Mouse (Mus musculus) embryonic facial prominence, embryonic 11.5 days (tissue): ENCODE data around the gene Olfr600. TPM values are rescaled to one million over a fixed set of nuclear protein-coding genes. Genes with fewer than 3 reads are reported as not detected.
"Not testable (repeated sequence)": the region's sequence is repeated elsewhere in the genome, so short reads cannot be mapped to it uniquely, and the experiment has no call there.

Source experiments
- ATAC-seq: fragments of 200-750 bp; cut with Nextera tagmentation; replicated peaks from 2 replicates; pipeline ENCODE4 v1.8.0; 2017; ENCODE audit warnings: low read depth; ENCODE audit not compliant: insufficient number of reproducible peaks, low FRiP score, low TSS enrichment
- DNase-seq: peaks from one replicate; pipeline ENCODE4 v3.0.0-alpha.2; 2015; ENCODE audit warnings: low spot score
- H3K27ac ChIP-seq: fragments of 300-500 bp; sonication (generic); replicated peaks from 2 replicates; pipeline ENCODE4 v1.5.1; 2014; ENCODE audit warnings: mild to moderate bottlenecking, low read depth, low read length, control low read depth
- H3K27me3 ChIP-seq: fragments of 300-500 bp; sonication (generic); 2 replicates; pipeline ENCODE4 v1.6.1; 2014; ENCODE audit warnings: mild to moderate bottlenecking, low read length, moderate library complexity, mixed read lengths; ENCODE audit not compliant: control insufficient read depth, insufficient read depth
- H3K36me3 ChIP-seq: fragments of 300-500 bp; sonication (generic); replicated peaks from 2 replicates; pipeline ENCODE4 v1.6.1; 2014; ENCODE audit warnings: low read depth, mild to moderate bottlenecking, low read length, moderate library complexity, mixed read lengths; ENCODE audit not compliant: control insufficient read depth, insufficient read depth
- H3K4me1 ChIP-seq: fragments of 300-500 bp; sonication (generic); 2 replicates; pipeline ENCODE4 v1.6.1; 2014; ENCODE audit warnings: low read length, mixed read lengths; ENCODE audit not compliant: control insufficient read depth, insufficient read depth
- H3K4me2 ChIP-seq: fragments of 300-500 bp; sonication (generic); 2 replicates; pipeline ENCODE4 v1.6.1; 2014; ENCODE audit warnings: low read depth, mild to moderate bottlenecking, control low read depth, low read length, moderate library complexity
- H3K4me3 ChIP-seq: fragments of 300-500 bp; sonication (generic); 2 replicates; pipeline ENCODE4 v1.5.1; 2014; ENCODE audit warnings: low read depth, low read length, control low read depth
- H3K9ac ChIP-seq: fragments of 300-500 bp; sonication (generic); replicated peaks from 2 replicates; pipeline ENCODE4 v1.6.1; 2014; ENCODE audit warnings: mild to moderate bottlenecking, control low read depth, low read length
- H3K9me3 ChIP-seq: fragments of 300-500 bp; sonication (generic); replicated peaks from 2 replicates; pipeline ENCODE4 v1.6.1; 2016; ENCODE audit warnings: mild to moderate bottlenecking, low read length, inconsistent platforms, mixed read lengths; ENCODE audit not compliant: control insufficient read depth
- WGBS: fragments of 180-500 bp; shearing (Covaris S2); extraction: QIAGEN DNeasy Blood & Tissue Kit; methylation state at CpG from one replicate; pipeline ENCODE4 v1.1.7; 2014; 5-methylcytosine and 5-hydroxymethylcytosine counted together
- polyA plus RNA-seq: library from polyadenylated mRNA; unstranded; fragments of >200 nt; fragmentation: Nextera tagmentation; extraction: Ambion mirVana; gene quantifications from 2 replicates; pipeline ENCODE4 v1.2.1, GENCODE M21; 2014

Olfr600 gene
- polyA plus RNA-seq = not detected in 2 replicates

DNA sequence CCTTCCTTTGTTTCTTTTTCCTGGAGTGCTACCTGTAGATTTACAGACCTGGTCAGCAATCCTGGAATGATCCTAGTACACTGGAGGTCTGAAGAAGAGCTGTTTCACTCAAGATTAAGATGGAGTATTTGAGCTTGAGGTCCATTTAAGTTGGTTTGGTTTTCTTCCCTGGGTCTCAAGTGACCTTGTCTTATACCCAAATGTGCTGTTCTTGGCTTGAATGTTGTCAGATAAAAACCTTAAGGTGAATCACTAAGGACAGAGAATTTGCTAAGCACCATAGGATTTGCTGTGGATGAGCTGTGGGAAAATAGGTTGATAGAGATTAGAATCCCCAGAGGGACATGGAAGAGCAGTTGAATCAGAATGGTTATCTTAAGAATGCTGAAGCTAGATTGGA lies at the start of gene Olfr600:
Gene Olfr600 (minus strand): TSS at position 101 of the 400 bp plus-strand sequence.
- ATAC-seq (no peak), DNase-seq (no peak)
- no peaks in the 10 kb centered on the region for H3K36me3 ChIP-seq
- H3K4me1 ChIP-seq = no peaks in the 10 kb centered on the region
- H3K9ac ChIP-seq = no peak within 1 kb of the TSS
- H3K4me2 ChIP-seq = no peak within 1 kb of the TSS
- H3K9me3 ChIP-seq = no peaks in the 10 kb centered on the region
- no peak within 1 kb of the TSS for H3K4me3 ChIP-seq
- H3K27ac ChIP-seq = no peak within 1 kb of the TSS
- H3K27me3 ChIP-seq = no peaks in the 10 kb centered on the region

DNA sequence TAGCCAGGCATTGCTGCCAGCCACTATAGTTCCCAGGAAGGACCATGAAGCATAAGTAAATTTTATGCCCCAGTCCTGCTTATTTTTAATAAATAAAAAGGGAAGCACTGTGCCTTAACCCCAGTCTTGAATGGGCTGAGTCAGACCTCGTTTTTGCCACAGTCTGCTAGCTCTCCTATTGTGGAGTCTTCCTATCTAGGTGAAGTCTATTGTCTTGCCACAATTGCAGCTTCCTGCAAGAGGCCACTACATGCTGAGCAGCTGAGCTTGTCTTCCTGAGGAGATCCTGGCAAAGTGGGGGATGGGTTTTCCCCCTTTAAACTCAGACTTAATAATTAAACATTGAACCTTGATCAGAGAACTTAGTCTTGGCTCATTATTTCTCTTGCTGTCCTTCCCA lies 49.5 kb upstream of the Olfr600 start:
- H3K27me3 ChIP-seq = no peaks in the 10 kb centered on the region
- H3K4me3 ChIP-seq = no peak overlapping the region
- no peak overlapping the region for H3K4me2 ChIP-seq
- DNase-seq (no peak), ATAC-seq (no peak)
- no peaks in the 10 kb centered on the region for H3K36me3 ChIP-seq
- no peak overlapping the region for H3K27ac ChIP-seq
- H3K9ac ChIP-seq = no peak overlapping the region
- no peaks in the 10 kb centered on the region for H3K9me3 ChIP-seq
- WGBS = 9% methylated on average over 1 of the region's 1 CpGs
- no peaks in the 10 kb centered on the region for H3K4me1 ChIP-seq

DNA sequence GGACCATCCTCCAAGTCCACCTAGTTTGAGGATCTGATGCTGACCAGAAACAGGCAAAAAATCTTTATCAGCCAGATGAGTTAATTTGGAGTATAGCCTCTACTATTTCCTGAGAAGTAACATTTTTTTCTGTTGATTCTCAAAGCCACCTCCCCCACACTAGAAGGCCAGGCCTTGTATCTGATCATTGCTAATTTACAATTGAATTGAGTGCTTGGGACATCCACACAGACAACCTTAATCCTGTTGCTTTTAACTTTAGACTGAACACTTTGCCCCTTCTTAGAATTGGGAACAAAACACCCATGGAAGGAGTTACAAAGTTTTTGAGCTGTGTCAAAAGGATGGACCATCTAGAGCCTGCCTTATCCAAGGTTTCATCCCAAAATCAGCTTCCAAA lies 48.3 kb upstream of the Olfr600 start:
- no peak overlapping the region for H3K4me2 ChIP-seq
- H3K27ac ChIP-seq = no peak overlapping the region
- ATAC-seq (no peak), DNase-seq (no peak)
- H3K4me3 ChIP-seq = no peak overlapping the region
- H3K9me3 ChIP-seq = no peaks in the 10 kb centered on the region
- H3K9ac ChIP-seq = no peak overlapping the region
- H3K4me1 ChIP-seq = no peaks in the 10 kb centered on the region
- H3K27me3 ChIP-seq = no peaks in the 10 kb centered on the region
- H3K36me3 ChIP-seq = no peaks in the 10 kb centered on the region

DNA sequence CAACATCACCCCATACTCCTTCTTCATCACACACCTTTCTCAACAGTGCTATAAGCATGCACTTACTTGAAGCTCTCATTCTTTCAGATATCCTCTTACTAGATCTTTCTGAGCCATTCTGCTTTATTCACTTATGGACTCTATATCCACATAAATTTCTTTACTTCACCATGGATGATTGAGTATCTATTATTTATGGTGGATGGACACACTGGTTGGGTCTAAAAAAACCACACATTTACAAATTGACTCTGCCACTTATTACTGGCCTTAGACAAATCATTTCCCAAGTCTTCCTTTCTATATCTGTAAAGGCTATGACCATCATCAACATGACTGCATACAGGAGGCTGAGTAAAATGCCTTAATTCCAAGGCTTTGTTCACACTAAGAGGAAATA lies 36.6 kb upstream of the Olfr600 start, which contains the start of gene Olfr603:
Gene Olfr603 (minus strand): TSS at position 101 of the 400 bp plus-strand sequence.
- Histone ChIP-seq H3K9ac (no peak within 1 kb of the TSS), H3K36me3 (no peaks in the 10 kb centered on the region), H3K4me1 (no peaks in the 10 kb centered on the region), H3K4me3 (no peak within 1 kb of the TSS), H3K9me3 (no peaks in the 10 kb centered on the region), H3K27me3 (no peaks in the 10 kb centered on the region), H3K4me2 (no peak within 1 kb of the TSS), H3K27ac (no peak within 1 kb of the TSS)
- ATAC-seq = no peak
- no peak for DNase-seq

DNA sequence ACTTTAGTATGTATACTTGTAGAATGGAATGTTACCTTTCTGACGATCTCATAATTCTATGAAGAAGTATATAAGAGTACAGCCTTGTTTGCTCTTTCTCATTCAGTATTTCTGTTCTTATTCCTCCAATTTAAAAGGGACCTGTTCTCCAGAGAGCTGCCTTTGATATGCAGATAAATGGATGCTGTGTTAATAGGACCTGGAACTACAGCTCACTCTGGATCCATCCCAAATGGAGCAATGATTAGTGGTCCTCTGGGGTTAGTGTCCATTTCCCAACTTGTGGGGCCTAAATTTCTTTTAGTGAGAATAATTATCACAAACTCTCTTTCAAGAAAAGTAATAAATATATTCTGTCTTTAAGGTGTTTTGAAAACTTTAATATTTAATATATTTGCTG lies 13.1 kb upstream of the Olfr600 start, which contains the start of gene Olfr601:
Gene Olfr601 (minus strand): TSS at position 101 of the 400 bp plus-strand sequence.
- DNase-seq = no peak
- Histone ChIP-seq H3K4me2 (no peak within 1 kb of the TSS), H3K27me3 (no peaks in the 10 kb centered on the region), H3K27ac (no peak within 1 kb of the TSS), H3K9me3 (no peaks in the 10 kb centered on the region), H3K4me3 (no peak within 1 kb of the TSS), H3K4me1 (no peaks in the 10 kb centered on the region), H3K36me3 (no peaks in the 10 kb centered on the region), H3K9ac (no peak within 1 kb of the TSS)
- no peak for ATAC-seq
- 88% methylated on average over 1 of the region's 1 CpGs for WGBS

DNA sequence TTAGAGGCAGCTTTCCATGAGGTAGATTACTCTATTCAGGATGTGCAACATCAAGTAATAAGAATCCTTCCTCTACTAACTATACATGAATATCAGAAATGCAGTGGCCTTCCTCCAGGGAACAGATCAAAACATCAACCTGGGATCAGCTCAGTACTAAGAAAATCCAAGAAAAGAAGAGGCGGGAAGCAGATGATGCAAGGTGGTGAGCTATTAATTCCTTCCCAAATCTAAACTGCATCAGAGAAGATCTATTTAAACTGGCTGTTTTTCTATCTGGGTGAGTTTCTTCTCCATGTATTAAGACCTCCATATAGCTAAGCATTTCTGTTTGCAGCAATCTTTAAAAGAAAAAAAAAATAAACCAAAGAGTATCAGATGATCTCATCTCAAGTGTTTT lies 13.9 kb downstream of the Olfr600 start, which contains the start of gene Olfr599:
Gene Olfr599 (plus strand): TSS at position 301 of the 400 bp plus-strand sequence.
- Histone ChIP-seq H3K9me3 (no peaks in the 10 kb centered on the region), H3K27me3 (no peaks in the 10 kb centered on the region), H3K4me1 (no peaks in the 10 kb centered on the region), H3K9ac (no peak within 1 kb of the TSS), H3K4me2 (no peak within 1 kb of the TSS), H3K36me3 (no peaks in the 10 kb centered on the region), H3K4me3 (no peak within 1 kb of the TSS), H3K27ac (no peak within 1 kb of the TSS)
- no peak for ATAC-seq
- no peak for DNase-seq
- WGBS = 63% methylated on average over 1 of the region's 1 CpGs

DNA sequence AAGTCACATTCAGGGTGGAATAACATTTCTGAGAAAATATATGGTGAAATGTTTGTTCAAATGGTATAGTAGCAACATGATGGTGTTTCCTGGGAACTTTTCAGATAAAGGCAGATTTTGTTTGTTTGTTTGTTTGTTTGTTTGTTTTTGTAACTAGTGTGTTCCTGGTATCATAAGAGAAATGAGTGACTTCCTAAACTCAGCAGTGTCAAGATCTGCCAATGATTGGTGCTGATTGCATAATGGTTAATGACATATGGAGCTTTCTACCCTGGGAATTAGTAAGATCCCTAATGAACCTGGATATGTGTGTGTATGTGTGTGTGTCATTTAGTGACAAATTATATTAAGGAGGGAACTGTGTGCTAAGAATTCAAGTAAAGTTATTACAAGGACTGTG lies 26.2 kb downstream of the Olfr600 start, which contains the start of gene Olfr598:
Gene Olfr598 (plus strand): TSS at position 301 of the 400 bp plus-strand sequence.
- ATAC-seq (no peak), DNase-seq (no peak)
- no peaks in the 10 kb centered on the region for H3K9me3 ChIP-seq
- no peaks in the 10 kb centered on the region for H3K4me1 ChIP-seq
- no peak within 1 kb of the TSS for H3K4me2 ChIP-seq
- no peak within 1 kb of the TSS for H3K4me3 ChIP-seq
- H3K27ac ChIP-seq = no peak within 1 kb of the TSS
- no peaks in the 10 kb centered on the region for H3K36me3 ChIP-seq
- no peak within 1 kb of the TSS for H3K9ac ChIP-seq
- no peaks in the 10 kb centered on the region for H3K27me3 ChIP-seq

DNA sequence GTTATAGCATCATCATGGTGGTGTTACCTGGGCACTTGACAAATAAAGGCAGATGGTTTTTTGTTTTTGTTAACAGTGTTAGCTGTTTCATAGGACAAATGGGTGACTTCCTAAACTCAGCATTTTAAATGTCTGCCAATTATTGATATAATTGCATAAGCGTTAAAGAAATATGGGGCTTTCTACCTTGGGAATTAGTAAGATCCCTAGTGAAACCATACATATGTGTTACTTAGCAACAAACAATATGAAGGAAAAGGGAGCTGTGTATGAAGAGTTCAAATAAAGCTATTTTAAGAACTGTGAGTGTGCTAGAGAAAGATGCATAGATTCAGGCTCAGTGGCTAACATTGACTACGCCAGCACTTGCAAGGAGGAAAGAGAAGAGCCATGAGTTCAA lies 33.5 kb downstream of the Olfr600 start, which contains the start of gene Olfr597:
Gene Olfr597 (plus strand): TSS at position 301 of the 400 bp plus-strand sequence.
- DNase-seq, H3K4me3 ChIP-seq, H3K9me3 ChIP-seq, H3K27ac ChIP-seq, H3K4me2 ChIP-seq, H3K9ac ChIP-seq, ATAC-seq, H3K36me3 ChIP-seq, H3K4me1 ChIP-seq, H3K27me3 ChIP-seq: not testable (repeated sequence)
- 75% methylated on average over 2 of the region's 2 CpGs for WGBS
